Mouse (Mus musculus): Measurements from ENCODE around the gene Mrpl39. TPM values are rescaled to one million over a fixed set of nuclear protein-coding genes. Genes with fewer than 3 reads are reported as not detected.

Gene Mrpl39
- polyA plus RNA-seq, 1 experiment from 2014 or later: 48.0 TPM

DNA sequence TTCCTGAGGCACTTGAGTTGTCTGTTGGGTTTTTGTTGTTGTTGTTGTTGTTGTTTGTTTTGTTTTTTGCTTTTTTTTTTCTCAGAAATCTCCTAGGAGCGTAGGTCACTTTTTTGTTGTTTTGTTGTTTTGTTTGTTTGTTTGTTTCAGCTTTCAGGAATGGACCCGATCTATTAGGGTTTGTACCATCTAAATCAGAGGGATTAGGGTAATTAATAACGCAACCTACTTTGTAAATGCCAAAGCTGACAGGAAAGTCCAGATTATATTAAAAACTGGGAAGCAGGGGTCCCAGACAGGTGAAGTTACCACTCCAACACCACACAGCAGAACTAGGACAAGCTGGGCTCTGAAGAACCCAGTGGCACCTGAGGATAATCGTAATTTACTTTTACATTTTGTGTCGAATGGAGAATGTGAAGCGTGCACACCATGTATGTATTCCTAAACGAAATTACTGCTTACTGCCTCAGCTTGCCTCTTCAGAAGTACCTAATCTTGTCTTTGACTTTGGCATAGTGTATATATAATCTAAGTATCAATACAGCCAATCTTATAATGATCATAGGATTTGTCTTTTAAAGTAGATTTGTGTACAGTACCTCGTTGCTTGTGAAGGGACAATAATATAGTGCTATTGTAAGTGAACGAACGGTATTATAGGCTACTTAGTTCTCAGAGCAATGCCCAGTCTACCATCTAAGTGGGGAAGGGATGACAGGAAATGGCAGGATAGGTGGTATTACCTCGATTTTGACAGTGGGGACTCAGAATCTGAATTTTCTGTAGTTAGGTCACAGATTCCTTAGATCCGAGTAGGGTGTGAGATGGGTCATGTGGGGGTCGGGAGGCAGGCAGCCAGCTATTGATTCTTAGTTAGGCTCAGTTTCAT lies 31.5 kb downstream of the Mrpl39 start:
- WGBS: 58% methylated on average over 13 of the region's 13 CpGs
- ATAC-seq (replicated peaks; ENCODE audit: low FRiP score): no peak
- Histone ChIP-seq H3K9me3 (replicated peaks) (no peaks in the 10 kb centered on the region), H3K4me1 (0 out of 2 replicates have a peak, but pooled peaks cover 6% of the 10 kb centered on the region), H3K4me3 (replicated peaks) (peak overlapping the region; percentile 64), H3K9ac (no peak overlapping the region), H3K27ac (no peak overlapping the region), H3K27me3 (no peaks in the 10 kb centered on the region; the same call in none of the 2 replicates), H3K4me2 (peak overlapping the region; percentile 99), H3K36me3 (no peaks in the 10 kb centered on the region)

DNA sequence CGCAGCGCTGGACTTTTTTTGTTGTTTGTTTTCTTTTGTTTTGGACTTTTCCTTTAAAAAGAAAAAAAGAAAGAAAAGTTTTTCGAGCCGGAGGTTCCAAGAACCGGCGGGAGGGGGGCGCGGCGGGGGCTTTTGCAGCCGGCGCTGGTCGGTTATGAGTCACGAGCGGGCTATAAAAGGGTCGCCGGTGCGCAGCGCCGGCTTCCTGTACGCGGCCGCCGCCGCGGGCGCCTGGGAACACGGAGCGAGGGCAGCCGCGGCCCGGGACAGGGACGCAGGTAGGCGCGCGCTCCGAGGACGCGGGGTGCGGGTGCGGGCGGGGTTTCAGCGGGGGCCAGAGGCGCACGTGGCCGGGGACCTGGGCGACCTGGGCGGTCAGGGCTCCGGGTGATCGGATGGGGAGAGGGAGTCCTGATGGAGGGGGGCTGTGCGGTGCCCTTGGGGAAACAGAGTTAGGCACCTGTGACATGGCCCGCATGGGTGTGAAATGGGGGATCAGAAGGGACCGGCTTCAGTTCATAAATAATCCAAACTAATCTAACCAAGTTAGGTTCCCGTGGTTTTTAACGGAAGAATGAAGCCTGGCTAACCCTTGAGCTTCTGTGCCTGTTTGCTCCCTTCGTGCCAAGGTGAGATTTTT lies 32.3 kb downstream of the Mrpl39 start:
- WGBS: under 1% methylated on average over 55 of the region's 55 CpGs
- Histone ChIP-seq H3K4me2 (peak overlapping the region; percentile 99), H3K4me1 (0 out of 2 replicates have a peak, but pooled peaks cover 6% of the 10 kb centered on the region), H3K36me3 (no peaks in the 10 kb centered on the region), H3K9me3 (replicated peaks) (no peaks in the 10 kb centered on the region), H3K27ac (no peak overlapping the region), H3K9ac (peak overlapping the region; percentile 67), H3K27me3 (no peaks in the 10 kb centered on the region; the same call in none of the 2 replicates), H3K4me3 (replicated peaks) (peak overlapping the region; percentile 64)
- ATAC-seq (replicated peaks; ENCODE audit: low FRiP score): peak; percentile 92

DNA sequence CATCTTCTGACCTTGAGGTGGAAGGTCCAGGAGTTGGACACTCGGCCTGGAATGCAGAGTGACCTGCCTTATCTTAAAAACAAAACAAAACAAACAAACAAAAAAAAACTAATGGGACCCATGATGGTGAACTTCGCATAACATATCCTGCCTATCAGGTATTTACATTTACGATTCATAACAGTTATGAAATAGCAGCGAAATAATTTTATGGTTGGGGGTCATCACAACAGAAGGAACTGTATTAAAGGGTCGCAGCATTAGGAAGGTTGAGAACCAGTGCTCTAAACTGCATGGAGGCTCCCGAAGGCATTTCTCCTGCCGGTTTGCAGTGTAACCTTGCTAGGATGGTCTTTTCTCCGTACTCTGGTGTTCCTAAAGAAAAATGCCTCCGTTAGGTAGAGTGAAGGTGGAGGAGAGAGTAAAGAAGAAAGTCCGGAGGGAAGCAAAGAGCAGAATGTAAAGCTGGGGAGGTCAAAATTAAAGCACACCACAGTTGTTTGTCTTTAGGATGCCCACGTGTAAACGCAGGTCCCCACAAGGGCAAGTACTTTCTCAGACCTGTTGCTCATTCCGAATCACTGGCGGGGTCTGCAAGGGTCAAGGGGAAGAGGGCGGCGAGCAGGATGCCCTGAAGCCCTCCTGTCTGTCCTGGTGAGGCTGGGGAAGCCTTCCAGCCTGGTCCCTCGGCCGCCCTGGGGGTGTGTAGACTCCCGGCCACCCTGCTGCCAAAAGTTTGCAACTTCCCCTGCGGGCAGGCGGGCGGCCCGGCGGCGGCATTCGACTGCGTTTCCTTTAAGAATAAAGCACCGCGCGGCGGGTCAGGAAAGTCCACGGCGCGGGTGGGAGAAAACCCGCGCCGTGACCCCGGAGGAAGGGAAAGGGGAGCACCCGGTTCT lies 33.1 kb downstream of the Mrpl39 start:
- Histone ChIP-seq H3K27me3 (no peaks in the 10 kb centered on the region; the same call in none of the 2 replicates), H3K4me3 (replicated peaks) (peak overlapping the region; percentile 64), H3K9me3 (replicated peaks) (no peaks in the 10 kb centered on the region), H3K4me2 (peak overlapping the region; percentile 99), H3K36me3 (no peaks in the 10 kb centered on the region), H3K27ac (no peak overlapping the region), H3K9ac (peak overlapping the region; percentile 67), H3K4me1 (0 out of 2 replicates have a peak, but pooled peaks cover 6% of the 10 kb centered on the region)
- peak; percentile 80 for ATAC-seq (replicated peaks; ENCODE audit: low FRiP score)
- WGBS: 14% methylated on average over 39 of the region's 39 CpGs

DNA sequence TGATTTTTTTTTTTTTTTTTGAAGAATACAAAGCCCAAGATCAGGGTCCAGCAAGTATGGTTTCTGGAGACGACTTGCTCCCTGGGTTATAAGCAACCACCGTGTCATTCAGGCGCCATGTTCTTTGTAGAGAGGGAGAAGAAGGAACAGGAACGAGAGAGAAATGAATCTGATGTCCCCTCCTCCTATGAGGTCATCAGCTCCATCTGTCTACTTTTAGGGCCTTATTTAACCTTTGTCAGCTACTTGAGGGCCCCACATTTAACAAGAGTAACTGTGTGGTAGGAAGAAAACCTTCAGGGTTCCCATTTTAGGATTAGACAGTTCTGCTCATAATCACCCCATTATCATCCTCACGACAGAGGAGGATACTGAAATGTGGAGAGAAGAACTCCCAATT lies 34.5 kb downstream of the Mrpl39 start:
- Histone ChIP-seq H3K4me3 (replicated peaks) (no peak overlapping the region), H3K36me3 (no peaks in the 10 kb centered on the region), H3K27ac (no peak overlapping the region), H3K4me2 (no peak overlapping the region), H3K9ac (no peak overlapping the region), H3K9me3 (replicated peaks) (no peaks in the 10 kb centered on the region), H3K27me3 (no peaks in the 10 kb centered on the region; the same call in none of the 2 replicates), H3K4me1 (0 out of 2 replicates have a peak, but pooled peaks cover 6% of the 10 kb centered on the region)
- WGBS: 88% methylated on average over 5 of the region's 5 CpGs
- no peak for ATAC-seq (replicated peaks; ENCODE audit: low FRiP score)

DNA sequence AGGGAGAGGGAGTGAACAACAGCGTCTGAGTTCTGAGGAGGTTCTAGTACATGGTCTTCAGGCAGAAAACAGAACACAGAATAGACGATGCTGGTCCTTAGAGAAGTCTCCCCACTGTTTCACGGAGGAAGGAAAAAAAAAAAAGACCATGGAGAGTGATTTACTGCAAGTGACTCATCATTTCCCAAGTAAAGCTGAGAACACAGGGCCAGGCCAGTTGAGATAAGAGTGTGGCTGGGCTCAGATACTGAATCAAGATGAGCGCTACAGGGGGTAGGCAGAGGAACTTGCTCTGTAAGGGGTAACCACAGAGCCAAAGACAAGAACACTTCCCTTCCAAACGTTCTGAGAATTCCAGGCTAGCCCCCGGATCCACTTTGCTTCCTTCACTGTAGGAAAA lies 36.8 kb downstream of the Mrpl39 start:
- Histone ChIP-seq H3K27me3 (no peaks in the 10 kb centered on the region; the same call in 1 of the 2 replicates), H3K4me3 (replicated peaks) (no peak overlapping the region), H3K4me2 (no peak overlapping the region), H3K36me3 (no peaks in the 10 kb centered on the region), H3K4me1 (0 out of 2 replicates have a peak, but pooled peaks cover 6% of the 10 kb centered on the region), H3K9me3 (replicated peaks) (no peaks in the 10 kb centered on the region), H3K27ac (no peak overlapping the region), H3K9ac (no peak overlapping the region)
- WGBS: 60% methylated on average over 6 of the region's 6 CpGs
- no peak for ATAC-seq (replicated peaks; ENCODE audit: low FRiP score)

DNA sequence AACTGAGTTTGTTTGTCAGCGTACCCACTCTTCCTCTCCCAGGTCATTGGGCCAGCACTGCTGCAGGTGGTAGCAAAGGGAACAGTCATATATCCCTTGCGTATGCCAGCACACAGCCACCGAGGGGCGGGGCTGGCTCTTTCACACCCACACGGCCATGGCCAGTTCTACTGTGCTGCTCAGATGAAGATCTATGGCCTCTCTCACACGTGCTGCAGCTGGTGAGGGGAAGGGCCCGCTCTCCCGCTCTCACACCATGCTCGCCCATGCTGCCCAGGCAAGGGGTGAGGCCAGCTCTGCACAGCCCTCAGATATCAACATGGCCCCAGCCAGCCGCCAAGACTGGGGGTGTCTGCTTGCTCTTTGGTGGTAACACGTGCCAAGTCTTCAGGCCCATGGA lies 39.4 kb downstream of the Mrpl39 start:
- Histone ChIP-seq H3K4me2 (no peak overlapping the region), H3K27me3 (no peaks in the 10 kb centered on the region), H3K4me3 (replicated peaks) (no peak overlapping the region), H3K9me3 (replicated peaks) (no peaks in the 10 kb centered on the region), H3K4me1 (no peaks in the 10 kb centered on the region), H3K36me3 (no peaks in the 10 kb centered on the region), H3K27ac (no peak overlapping the region), H3K9ac (no peak overlapping the region)
- peak; percentile 49; the same call in 1 of the 2 replicates for ATAC-seq (replicated peaks; ENCODE audit: low FRiP score)
- 77% methylated on average over 11 of the region's 11 CpGs for WGBS

DNA sequence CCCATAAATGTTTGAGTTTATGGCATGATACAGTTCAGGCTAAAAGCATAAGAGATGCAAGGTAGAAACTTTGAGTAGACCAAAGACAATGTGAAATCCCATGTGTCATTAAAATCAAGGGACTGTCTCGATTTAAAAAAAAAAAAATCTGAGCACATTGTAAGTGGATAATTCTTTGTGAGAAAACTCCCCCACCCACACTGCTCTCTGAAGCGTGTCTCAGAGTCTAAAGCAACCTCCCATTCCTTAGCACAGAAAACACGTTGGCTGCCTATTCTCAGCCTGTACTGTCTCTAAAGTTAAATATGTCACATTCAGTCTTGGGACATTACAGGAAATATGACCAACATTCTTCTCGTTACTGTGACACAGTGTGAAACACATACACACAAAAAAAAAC lies 53.6 kb downstream of the Mrpl39 start:
- Histone ChIP-seq H3K4me3 (replicated peaks) (no peak overlapping the region), H3K4me2 (no peak overlapping the region), H3K27ac (no peak overlapping the region), H3K9me3 (replicated peaks) (no peaks in the 10 kb centered on the region), H3K27me3 (no peaks in the 10 kb centered on the region), H3K4me1 (no peaks in the 10 kb centered on the region), H3K36me3 (no peaks in the 10 kb centered on the region), H3K9ac (no peak overlapping the region)
- 0 out of 2 replicates have a peak, but pooled peaks have one; percentile 58 for ATAC-seq (replicated peaks; ENCODE audit: low FRiP score)
- WGBS: 53% methylated on average over 4 of the region's 4 CpGs

DNA sequence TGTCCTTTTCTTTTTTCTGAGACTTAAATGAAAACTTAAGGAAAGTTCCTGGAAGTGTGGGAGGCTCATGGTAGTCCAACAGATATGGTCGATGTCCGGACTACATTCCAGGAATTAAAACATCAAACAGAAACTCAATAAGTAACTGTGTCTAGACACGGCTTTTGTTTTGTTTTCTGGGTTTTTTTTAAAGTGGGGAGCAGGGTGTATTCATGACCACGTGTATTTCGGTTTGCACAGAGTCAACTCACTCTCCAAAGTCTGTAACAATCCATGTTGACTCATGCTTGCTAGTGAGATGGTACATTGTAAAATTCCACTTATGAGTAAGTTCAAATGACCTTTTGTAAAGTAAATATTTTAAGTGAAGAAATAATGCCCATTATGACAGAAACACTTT lies 54.8 kb downstream of the Mrpl39 start:
- no peaks in the 10 kb centered on the region for H3K9me3 ChIP-seq (replicated peaks)
- no peaks in the 10 kb centered on the region for H3K27me3 ChIP-seq
- no peaks in the 10 kb centered on the region for H3K4me1 ChIP-seq
- no peak overlapping the region for H3K4me3 ChIP-seq (replicated peaks)
- no peak overlapping the region for H3K9ac ChIP-seq
- ATAC-seq (replicated peaks; ENCODE audit: low FRiP score): no peak
- 62% methylated on average over 5 of the region's 5 CpGs for WGBS
- H3K27ac ChIP-seq: no peak overlapping the region
- no peaks in the 10 kb centered on the region for H3K36me3 ChIP-seq
- H3K4me2 ChIP-seq: no peak overlapping the region

DNA sequence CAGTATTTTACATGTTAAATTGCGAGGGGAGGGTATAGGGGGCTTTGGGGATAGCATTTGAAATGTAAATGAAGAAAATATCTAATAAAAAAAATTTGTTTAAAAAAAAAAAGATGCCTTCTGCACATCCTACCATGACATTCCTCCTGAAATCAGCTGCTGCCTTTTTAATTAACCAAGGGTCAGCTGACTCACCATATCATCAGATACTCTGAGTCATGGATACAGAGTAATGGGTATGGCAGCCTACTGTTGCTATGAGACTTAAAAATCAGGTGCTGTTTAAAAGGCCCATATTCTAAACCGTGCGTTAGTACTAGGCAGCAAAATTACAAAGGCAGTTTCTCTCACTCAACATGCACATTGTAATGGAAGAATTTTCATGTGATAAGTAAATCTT lies 58.2 kb downstream of the Mrpl39 start:
- H3K27me3 ChIP-seq: no peaks in the 10 kb centered on the region
- ATAC-seq (replicated peaks; ENCODE audit: low FRiP score): no peak
- WGBS: 79% methylated on average over 3 of the region's 3 CpGs
- H3K4me3 ChIP-seq (replicated peaks): no peak overlapping the region
- no peaks in the 10 kb centered on the region for H3K36me3 ChIP-seq
- H3K9ac ChIP-seq: no peak overlapping the region
- no peaks in the 10 kb centered on the region for H3K4me1 ChIP-seq
- H3K9me3 ChIP-seq (replicated peaks): no peaks in the 10 kb centered on the region; the same call in 1 of the 2 replicates
- H3K27ac ChIP-seq: no peak overlapping the region
- H3K4me2 ChIP-seq: no peak overlapping the region

Data from kidney, embryonic 15.5 days (tissue).